Mouse (Mus musculus): ENCODE data around the gene Gys1. TPM values are rescaled to one million over a fixed set of nuclear protein-coding genes. Genes with fewer than 3 reads are reported as not detected.
"Not testable (repeated sequence)": the region's sequence is repeated elsewhere in the genome, so short reads cannot be mapped to it uniquely, and the experiment has no call there.

The Gys1 gene
- polyA plus RNA-seq, 1 experiment from 2014 or later = 28.7 TPM

DNA sequence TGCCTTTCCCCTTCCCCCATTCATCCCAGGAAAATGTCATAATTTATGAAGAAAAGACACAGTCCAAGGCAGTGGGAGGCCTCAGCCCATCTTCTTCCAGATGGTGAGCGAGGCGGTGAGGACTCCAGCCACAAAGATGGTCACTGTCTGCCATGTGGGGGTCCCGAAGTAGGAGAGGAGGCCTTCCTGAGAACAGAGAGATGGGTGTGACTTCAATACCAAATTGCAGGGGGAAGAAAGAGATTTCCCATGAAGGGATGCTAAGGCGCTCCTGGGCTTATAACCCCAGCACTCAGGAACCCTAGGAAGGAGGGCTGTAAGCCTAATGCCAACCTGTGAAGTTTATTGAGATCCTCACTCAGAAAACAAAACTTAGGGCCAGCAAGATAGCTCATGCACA is 27.1 kb downstream of the Gys1 start:
- DNase-seq (ENCODE audit: low spot score) (no peak), ATAC-seq (replicated peaks; ENCODE audit: insufficient number of reproducible peaks, low FRiP score, low TSS enrichment, low read depth) (no peak)
- WGBS = 89% methylated on average over 4 of the region's 4 CpGs
- Histone ChIP-seq H3K9me3 (replicated peaks; ENCODE audit: control insufficient read depth, low read length) (no peaks in the 10 kb centered on the region), H3K4me2 (ENCODE audit: low read depth, low read length) (no peak overlapping the region), H3K36me3 (replicated peaks; ENCODE audit: control insufficient read depth, insufficient read depth, low read depth, low read length) (peaks cover 7% of the 10 kb centered on the region), H3K27me3 (ENCODE audit: control insufficient read depth, insufficient read depth, low read length) (no peaks in the 10 kb centered on the region), H3K4me3 (ENCODE audit: low read depth, low read length) (no peak overlapping the region), H3K4me1 (ENCODE audit: control insufficient read depth, insufficient read depth, low read length) (peaks cover 10% of the 10 kb centered on the region), H3K27ac (replicated peaks; ENCODE audit: low read depth, low read length) (no peak overlapping the region), H3K9ac (replicated peaks; ENCODE audit: low read length) (no peak overlapping the region)

DNA sequence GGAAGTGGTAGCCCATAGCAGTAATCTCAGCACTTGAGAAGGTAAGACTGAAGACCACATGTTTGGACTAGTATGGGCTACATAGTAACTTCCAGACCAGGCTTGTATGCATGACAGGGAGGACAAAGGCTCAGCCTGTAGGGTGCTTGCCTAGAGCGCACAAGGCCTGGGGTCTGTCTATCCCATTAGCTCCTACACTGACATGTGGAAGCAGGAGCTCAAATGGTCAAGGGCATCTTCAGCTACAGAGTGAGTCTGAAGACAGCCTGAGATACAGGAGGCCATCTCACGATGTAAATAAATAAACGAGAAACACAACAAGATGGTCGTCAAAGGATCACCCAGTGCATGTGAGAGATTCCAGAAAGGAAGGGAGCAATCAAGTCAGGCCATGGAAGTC is 27.7 kb downstream of the Gys1 start:
- Histone ChIP-seq H3K27ac (replicated peaks; ENCODE audit: low read depth, low read length) (no peak overlapping the region), H3K9ac (replicated peaks; ENCODE audit: low read length) (no peak overlapping the region), H3K27me3 (ENCODE audit: control insufficient read depth, insufficient read depth, low read length) (no peaks in the 10 kb centered on the region), H3K4me1 (ENCODE audit: control insufficient read depth, insufficient read depth, low read length) (peaks cover 9% of the 10 kb centered on the region), H3K4me3 (ENCODE audit: low read depth, low read length) (no peak overlapping the region), H3K4me2 (ENCODE audit: low read depth, low read length) (no peak overlapping the region), H3K9me3 (replicated peaks; ENCODE audit: control insufficient read depth, low read length) (no peaks in the 10 kb centered on the region), H3K36me3 (replicated peaks; ENCODE audit: control insufficient read depth, insufficient read depth, low read depth, low read length) (peaks cover 7% of the 10 kb centered on the region)
- 84% methylated on average over 4 of the region's 4 CpGs for WGBS
- no peak for DNase-seq (ENCODE audit: low spot score)
- ATAC-seq (replicated peaks; ENCODE audit: insufficient number of reproducible peaks, low FRiP score, low TSS enrichment, low read depth) = no peak

DNA sequence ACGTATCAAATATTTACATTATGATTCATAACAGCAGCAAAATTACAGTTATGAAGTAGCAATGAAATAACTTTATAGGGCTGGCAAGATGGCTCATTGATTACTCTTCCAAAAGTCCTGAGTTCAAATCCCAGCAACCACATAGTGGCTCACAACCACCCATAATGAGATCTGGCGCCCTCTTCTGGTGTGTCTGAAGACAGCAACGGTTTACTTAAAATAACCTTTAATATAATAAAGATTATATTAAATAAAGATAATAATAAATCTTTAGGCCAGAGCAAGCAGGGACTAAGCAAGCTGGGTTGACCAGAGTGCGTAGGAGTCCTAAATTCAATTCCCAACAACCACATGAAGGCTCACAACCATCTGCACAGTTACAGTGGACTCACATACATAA is 28.2 kb downstream of the Gys1 start:
- not testable (repeated sequence) for DNase-seq (ENCODE audit: low spot score); H3K36me3 ChIP-seq (replicated peaks; ENCODE audit: control insufficient read depth, insufficient read depth, low read depth, low read length); H3K27ac ChIP-seq (replicated peaks; ENCODE audit: low read depth, low read length); H3K4me1 ChIP-seq (ENCODE audit: control insufficient read depth, insufficient read depth, low read length); H3K4me2 ChIP-seq (ENCODE audit: low read depth, low read length); H3K9ac ChIP-seq (replicated peaks; ENCODE audit: low read length); H3K4me3 ChIP-seq (ENCODE audit: low read depth, low read length); ATAC-seq (replicated peaks; ENCODE audit: insufficient number of reproducible peaks, low FRiP score, low TSS enrichment, low read depth); H3K27me3 ChIP-seq (ENCODE audit: control insufficient read depth, insufficient read depth, low read length); H3K9me3 ChIP-seq (replicated peaks; ENCODE audit: control insufficient read depth, low read length)
- WGBS = 80% methylated on average over 4 of the region's 4 CpGs

DNA sequence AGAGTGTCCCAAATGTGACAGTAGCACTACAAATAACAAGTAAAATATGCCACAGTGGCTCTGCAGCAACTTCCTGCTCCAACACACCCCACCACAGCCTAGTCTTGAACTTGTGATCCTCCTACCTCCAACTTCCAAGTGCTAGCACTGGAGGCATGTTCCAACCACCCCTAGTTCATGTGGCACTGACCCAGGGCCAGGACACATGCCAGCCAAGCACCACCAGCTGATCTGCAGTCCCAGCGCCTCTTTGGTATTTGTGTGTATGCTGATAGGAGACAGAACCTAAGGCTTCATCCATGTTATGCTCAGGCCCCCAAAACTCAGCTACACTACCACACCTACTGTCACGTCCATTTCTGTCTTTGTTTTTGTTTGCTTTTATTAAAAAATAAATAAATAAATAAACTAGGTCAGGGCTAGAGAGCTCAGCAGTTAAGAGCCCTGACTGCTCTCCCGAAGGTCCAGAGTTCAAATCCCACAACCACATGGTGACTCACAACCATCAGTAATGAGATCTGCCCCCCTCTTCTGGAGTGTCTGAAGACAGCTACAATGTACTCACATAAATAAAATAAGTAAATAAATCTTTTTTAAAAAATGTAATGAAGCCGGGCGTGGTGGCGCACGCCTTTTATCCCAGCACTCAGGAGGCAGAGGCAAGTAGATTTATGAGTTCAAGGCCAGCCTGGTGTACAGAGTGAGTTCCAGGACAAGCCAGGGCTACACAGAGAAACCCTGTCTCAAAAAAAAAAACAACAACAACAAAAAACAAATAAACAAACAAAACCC is 29.5 kb downstream of the Gys1 start:
- no peak overlapping the region for H3K9ac ChIP-seq (replicated peaks; ENCODE audit: low read length)
- H3K4me3 ChIP-seq (ENCODE audit: low read depth, low read length) = no peak overlapping the region
- no peak overlapping the region for H3K4me2 ChIP-seq (ENCODE audit: low read depth, low read length)
- H3K36me3 ChIP-seq (replicated peaks; ENCODE audit: control insufficient read depth, insufficient read depth, low read depth, low read length) = peaks cover 4% of the 10 kb centered on the region
- no peaks in the 10 kb centered on the region for H3K27me3 ChIP-seq (ENCODE audit: control insufficient read depth, insufficient read depth, low read length)
- H3K4me1 ChIP-seq (ENCODE audit: control insufficient read depth, insufficient read depth, low read length) = peaks cover 4% of the 10 kb centered on the region
- no peaks in the 10 kb centered on the region for H3K9me3 ChIP-seq (replicated peaks; ENCODE audit: control insufficient read depth, low read length)
- WGBS = 93% methylated on average over 7 of the region's 7 CpGs
- no peak for ATAC-seq (replicated peaks; ENCODE audit: insufficient number of reproducible peaks, low FRiP score, low TSS enrichment, low read depth)
- H3K27ac ChIP-seq (replicated peaks; ENCODE audit: low read depth, low read length) = no peak overlapping the region
- no peak for DNase-seq (ENCODE audit: low spot score)

DNA sequence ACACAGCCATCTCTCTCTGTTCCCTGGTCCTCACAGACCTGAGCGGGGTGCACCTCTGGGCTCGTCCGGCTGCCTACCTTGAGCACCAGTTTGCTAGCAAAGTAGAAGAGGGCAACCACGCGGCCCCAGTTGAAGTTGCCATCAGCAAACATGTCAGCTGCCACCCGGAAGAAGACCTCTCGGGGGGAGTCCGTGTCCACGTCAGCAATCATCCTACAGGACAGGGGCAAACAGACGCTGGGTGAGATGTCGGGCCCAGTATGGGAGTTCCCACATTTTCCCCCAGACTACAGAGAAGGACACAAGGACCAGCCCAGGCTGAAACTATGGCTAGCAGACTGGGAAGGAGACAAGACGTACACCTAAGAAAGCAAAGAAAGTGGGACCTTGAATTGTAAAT is 30.5 kb downstream of the Gys1 start:
- peaks cover 4% of the 10 kb centered on the region for H3K36me3 ChIP-seq (replicated peaks; ENCODE audit: control insufficient read depth, insufficient read depth, low read depth, low read length)
- H3K4me2 ChIP-seq (ENCODE audit: low read depth, low read length) = no peak overlapping the region
- DNase-seq (ENCODE audit: low spot score) (no peak), ATAC-seq (replicated peaks; ENCODE audit: insufficient number of reproducible peaks, low FRiP score, low TSS enrichment, low read depth) (no peak)
- H3K27ac ChIP-seq (replicated peaks; ENCODE audit: low read depth, low read length) = no peak overlapping the region
- H3K9me3 ChIP-seq (replicated peaks; ENCODE audit: control insufficient read depth, low read length) = no peaks in the 10 kb centered on the region
- H3K9ac ChIP-seq (replicated peaks; ENCODE audit: low read length) = 0 out of 2 replicates have a peak overlapping the region, but pooled peaks have one; percentile 84
- no peak overlapping the region for H3K4me3 ChIP-seq (ENCODE audit: low read depth, low read length)
- H3K4me1 ChIP-seq (ENCODE audit: control insufficient read depth, insufficient read depth, low read length) = peaks cover 4% of the 10 kb centered on the region
- 93% methylated on average over 12 of the region's 12 CpGs for WGBS
- no peaks in the 10 kb centered on the region for H3K27me3 ChIP-seq (ENCODE audit: control insufficient read depth, insufficient read depth, low read length)

DNA sequence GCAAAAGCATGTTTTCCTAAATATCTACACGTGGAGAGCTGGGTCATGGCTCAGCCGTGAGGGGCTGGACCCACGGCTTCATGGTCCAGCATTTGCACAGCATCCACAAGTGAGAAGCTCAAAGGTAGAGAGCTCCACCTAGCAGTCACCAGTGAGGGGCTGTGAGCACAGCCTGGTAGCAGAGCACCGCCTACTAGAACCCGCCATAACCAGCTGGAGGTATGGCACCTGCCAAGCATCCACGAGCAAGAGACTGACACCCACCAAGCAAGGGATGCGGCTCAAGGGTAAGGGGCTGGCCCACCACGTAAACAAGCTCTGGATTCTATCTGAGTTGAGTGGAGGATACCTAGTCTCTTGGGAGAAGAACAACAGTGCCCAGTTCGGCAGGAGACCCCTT is 30.9 kb downstream of the Gys1 start:
- no peak for ATAC-seq (replicated peaks; ENCODE audit: insufficient number of reproducible peaks, low FRiP score, low TSS enrichment, low read depth)
- no peaks in the 10 kb centered on the region for H3K27me3 ChIP-seq (ENCODE audit: control insufficient read depth, insufficient read depth, low read length)
- peaks cover 4% of the 10 kb centered on the region for H3K4me1 ChIP-seq (ENCODE audit: control insufficient read depth, insufficient read depth, low read length)
- peaks cover 4% of the 10 kb centered on the region for H3K36me3 ChIP-seq (replicated peaks; ENCODE audit: control insufficient read depth, insufficient read depth, low read depth, low read length)
- H3K9me3 ChIP-seq (replicated peaks; ENCODE audit: control insufficient read depth, low read length) = no peaks in the 10 kb centered on the region
- H3K9ac ChIP-seq (replicated peaks; ENCODE audit: low read length) = peak overlapping the region; percentile 84; the same call in 1 of the 2 replicates
- peak overlapping the region; percentile 86 for H3K4me3 ChIP-seq (ENCODE audit: low read depth, low read length)
- 79% methylated on average over 9 of the region's 9 CpGs for WGBS
- H3K27ac ChIP-seq (replicated peaks; ENCODE audit: low read depth, low read length) = no peak overlapping the region
- DNase-seq (ENCODE audit: low spot score) = no peak
- H3K4me2 ChIP-seq (ENCODE audit: low read depth, low read length) = peak overlapping the region; percentile 90

DNA sequence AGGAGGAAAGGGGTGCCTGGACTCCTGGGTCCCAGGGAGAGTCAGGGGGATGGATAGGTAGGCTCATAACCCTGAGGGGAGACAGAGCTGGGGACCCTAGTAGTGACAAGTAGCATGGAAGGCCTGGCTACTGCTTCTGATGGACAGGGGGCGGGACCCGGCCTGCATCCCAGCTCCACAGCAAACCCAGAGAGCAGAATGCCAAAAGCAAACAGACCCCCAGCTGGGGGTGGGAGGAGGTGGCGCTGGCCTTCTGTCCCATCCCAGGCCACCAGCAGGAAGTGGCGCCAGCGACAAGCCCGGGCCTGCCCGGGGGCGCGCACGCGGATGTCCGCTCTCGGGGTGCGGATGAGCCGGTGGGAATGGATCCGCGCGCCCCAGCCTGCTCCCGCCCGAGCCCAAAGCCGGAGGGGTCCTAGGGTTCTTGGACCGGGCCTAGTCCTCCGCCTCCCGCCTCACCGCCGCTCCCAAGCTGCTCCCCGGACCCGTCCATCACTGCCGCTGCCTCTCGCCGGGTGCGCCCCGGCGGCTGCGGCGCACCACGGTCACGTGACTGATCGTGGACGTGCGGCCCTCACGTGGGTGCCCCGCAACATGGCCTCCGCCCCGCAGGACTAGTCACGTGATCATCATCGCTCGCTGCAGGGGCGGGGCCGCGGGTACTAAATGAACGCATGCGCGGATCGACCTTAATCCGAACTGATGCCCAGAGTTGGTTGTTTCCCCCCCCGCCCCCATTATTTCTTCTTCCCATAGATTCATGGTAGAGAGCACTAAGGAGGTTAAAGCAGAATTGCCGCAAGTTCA is 31.8 kb downstream of the Gys1 start, which contains the start of gene Bax:
TSS of gene Bax (minus strand) at position 616 of the 807 bp plus-strand sequence.
- Histone ChIP-seq H3K9me3 (replicated peaks; ENCODE audit: control insufficient read depth, low read length) (no peaks in the 10 kb centered on the region), H3K4me1 (ENCODE audit: control insufficient read depth, insufficient read depth, low read length) (peaks cover 4% of the 10 kb centered on the region), H3K4me2 (ENCODE audit: low read depth, low read length) (peak within 1 kb of the TSS; percentile 90), H3K9ac (replicated peaks; ENCODE audit: low read length) (peak within 1 kb of the TSS; percentile 84), H3K36me3 (replicated peaks; ENCODE audit: control insufficient read depth, insufficient read depth, low read depth, low read length) (peaks cover 4% of the 10 kb centered on the region), H3K4me3 (ENCODE audit: low read depth, low read length) (peak within 1 kb of the TSS; percentile 86), H3K27ac (replicated peaks; ENCODE audit: low read depth, low read length) (no peak within 1 kb of the TSS; the same call in 1 of the 2 replicates), H3K27me3 (ENCODE audit: control insufficient read depth, insufficient read depth, low read length) (no peaks in the 10 kb centered on the region)
- ATAC-seq (replicated peaks; ENCODE audit: insufficient number of reproducible peaks, low FRiP score, low TSS enrichment, low read depth) (peak; percentile 66), DNase-seq (ENCODE audit: low spot score) (peak; percentile 99)
- WGBS = under 1% methylated on average over 55 of the region's 58 CpGs

Measured in embryonic facial prominence, embryonic 11.5 days (tissue).